Mouse (Mus musculus) G1E (cell line): ENCODE results near the gene Cdiptos. TPM values are rescaled to one million over a fixed set of nuclear protein-coding genes. Genes with fewer than 3 reads are reported as not detected.

Source experiments
- ATAC-seq: 2 replicates; pipeline ENCODE4 v1.8.0; 2016; ENCODE audit warnings: mild to moderate bottlenecking; ENCODE audit not compliant: insufficient number of reproducible peaks, poor library complexity, low FRiP score, severe bottlenecking; ENCODE audit errors: extremely low read depth
- DNase-seq: peaks from one replicate; pipeline ENCODE4 v3.0.0; 2012; ENCODE audit warnings: low spot score
- H3K27me3 ChIP-seq: 2 replicates; pipeline ENCODE4 v1.6.1; 2012; ENCODE audit warnings: mild to moderate bottlenecking, low read length, inconsistent platforms; ENCODE audit not compliant: insufficient read depth
- H3K36me3 ChIP-seq: replicated peaks from 2 replicates; pipeline ENCODE3; 2012; ENCODE audit warnings: mild to moderate bottlenecking, inconsistent platforms
- H3K4me1 ChIP-seq: 2 replicates; pipeline ENCODE4 v1.6.1; 2012; ENCODE audit warnings: low read depth, low read length, inconsistent platforms, mixed read lengths; ENCODE audit not compliant: insufficient read depth
- H3K4me3 ChIP-seq: 2 replicates; pipeline ENCODE4 v1.5.1; 2012; ENCODE audit warnings: low read depth, mild to moderate bottlenecking, inconsistent platforms, low read length, moderate library complexity, mixed read lengths
- H3K9me3 ChIP-seq: replicated peaks from 2 replicates; pipeline ENCODE4 v1.6.1; 2012; ENCODE audit warnings: inconsistent platforms
- CTCF ChIP-seq: IDR thresholded peaks from 2 replicates; pipeline ENCODE4 v1.5.1; 2012; ENCODE audit warnings: low read depth, low read length, inconsistent platforms, mixed read lengths
- GATA1 ChIP-seq: IDR thresholded peaks from 2 replicates; pipeline ENCODE4 v1.6.1; 2012; ENCODE audit warnings: borderline replicate concordance, low read length, inconsistent platforms, mixed read lengths
- GATA2 ChIP-seq: IDR thresholded peaks from 2 replicates; pipeline ENCODE4 v1.6.1; 2012; ENCODE audit warnings: low read depth, low read length, inconsistent platforms, borderline replicate concordance
- POLR2AphosphoS5 ChIP-seq: IDR thresholded peaks from 2 replicates; pipeline ENCODE4 v1.6.1; 2012; ENCODE audit warnings: low read depth, low read length, inconsistent platforms; ENCODE audit not compliant: insufficient replicate concordance
- TAL1 ChIP-seq: conservative IDR thresholded peaks from 2 replicates; pipeline ENCODE4 v1.6.1; 2012; ENCODE audit warnings: low read depth, low read length, inconsistent platforms, mixed read lengths
- polyA plus RNA-seq: library from polyadenylated mRNA; stranded (reverse); fragments of >175 nt; gene quantifications from 2 replicates; pipeline ENCODE4 v1.2.3, GENCODE M21; 2012
- total RNA-seq, 2 experiments: library from RNA; stranded (forward) in 1 of 2; stranded (reverse) in 1 of 2; fragments of 200-1000 nt in 1 of 2; fragments of >200 nt in 1 of 2; fragmentation: Nextera tagmentation in 1 of 2; gene quantifications; 2 replicates each; pipeline ENCODE4 v1.2.3; 2014 to 2017

Gene Cdiptos
- total and polyA plus RNA-seq, 3 experiments, result 0.18 to 2.0 (median 0.55) TPM

GRCm38 (mm10) chr7:126922624-126923060 is 53.3 kb downstream of the Cdiptos start, which contains the start of gene Tmem219:
Tmem219 (minus strand) TSS chr7:126922917.
- TF ChIP-seq TAL1 (no peak), CTCF (no peak), GATA1 (no peak), POLR2AphosphoS5 (no peak), GATA2 (no peak)
- no peaks in the 10 kb centered on the region for H3K36me3 ChIP-seq
- H3K4me1 ChIP-seq, result peaks cover 35% of the 10 kb centered on the region
- ATAC-seq, result no peak
- H3K4me3 ChIP-seq, result no peak within 1 kb of the TSS
- no peaks in the 10 kb centered on the region for H3K9me3 ChIP-seq
- no peaks in the 10 kb centered on the region for H3K27me3 ChIP-seq
- no peak for DNase-seq

Other genes with a start within 250 kb of the Cdiptos start
Only the 20 nearest of the 30 such genes appear.
- gene 4930451I11Rik, start 144.5 kb downstream of the Cdiptos start, total RNA-seq (2014; fragmentation: Nextera tagmentation), result not detected in 2 replicates
- not detected in 2 replicates for gene 4930451I11Rik, start 144.5 kb downstream of the Cdiptos start, total RNA-seq (2017)
- not detected in 2 replicates for gene 4930451I11Rik, start 144.5 kb downstream of the Cdiptos start, polyA plus RNA-seq
- not detected in 2 replicates for gene Doc2a, start 128.7 kb downstream of the Cdiptos start, total RNA-seq (2014; fragmentation: Nextera tagmentation)
- 0.11 and 0.23 TPM in 2 replicates for gene Doc2a, start 128.7 kb downstream of the Cdiptos start, total RNA-seq (2017)
- gene Doc2a, start 128.7 kb downstream of the Cdiptos start, polyA plus RNA-seq, result not detected in 2 replicates
- gene Hirip3, start 114.1 kb downstream of the Cdiptos start, total RNA-seq (2014; fragmentation: Nextera tagmentation), result 46.8 and 53.2 TPM in 2 replicates
- gene Hirip3, start 114.1 kb downstream of the Cdiptos start, total RNA-seq (2017), result 90.4 and 115 TPM in 2 replicates
- gene Hirip3, start 114.1 kb downstream of the Cdiptos start, polyA plus RNA-seq, result 158 and 159 TPM in 2 replicates
- 106 and 136 TPM in 2 replicates for gene Ino80e, start 113.7 kb downstream of the Cdiptos start, total RNA-seq (2014; fragmentation: Nextera tagmentation)
- 50.7 and 60.3 TPM in 2 replicates for gene Ino80e, start 113.7 kb downstream of the Cdiptos start, total RNA-seq (2017)
- gene Ino80e, start 113.7 kb downstream of the Cdiptos start, polyA plus RNA-seq, result 893 and 1,187 TPM in 2 replicates
- 42.9 and 53.6 TPM in 2 replicates for gene Taok2, start 91.4 kb downstream of the Cdiptos start, total RNA-seq (2014; fragmentation: Nextera tagmentation)
- 36.2 and 38.3 TPM in 2 replicates for gene Taok2, start 91.4 kb downstream of the Cdiptos start, total RNA-seq (2017)
- 181 and 222 TPM in 2 replicates for gene Taok2, start 91.4 kb downstream of the Cdiptos start, polyA plus RNA-seq
- gene Tmem219, start 53.2 kb downstream of the Cdiptos start, total RNA-seq (2014; fragmentation: Nextera tagmentation), result 33.6 and 38.7 TPM in 2 replicates
- gene Tmem219, start 53.2 kb downstream of the Cdiptos start, total RNA-seq (2017), result 32.9 and 42.2 TPM in 2 replicates
- 66.6 and 86.4 TPM in 2 replicates for gene Tmem219, start 53.2 kb downstream of the Cdiptos start, polyA plus RNA-seq
- 22.4 and 25.3 TPM in 2 replicates for gene Kctd13, start 47.2 kb downstream of the Cdiptos start, total RNA-seq (2014; fragmentation: Nextera tagmentation)
- gene Kctd13, start 47.2 kb downstream of the Cdiptos start, total RNA-seq (2017), result 6.2 and 8.6 TPM in 2 replicates
- gene Kctd13, start 47.2 kb downstream of the Cdiptos start, polyA plus RNA-seq, result 23.4 and 30.7 TPM in 2 replicates
- gene Asphd1, start 26.5 kb downstream of the Cdiptos start, total RNA-seq (2014; fragmentation: Nextera tagmentation), result not detected in 2 replicates
- not detected in 2 replicates for gene Asphd1, start 26.5 kb downstream of the Cdiptos start, total RNA-seq (2017)
- not detected in 2 replicates for gene Asphd1, start 26.5 kb downstream of the Cdiptos start, polyA plus RNA-seq
- 4.2 and 8.0 TPM in 2 replicates for gene Sez6l2, start 25.5 kb downstream of the Cdiptos start, total RNA-seq (2014; fragmentation: Nextera tagmentation)
- 0.22 and 0.46 TPM in 2 replicates for gene Sez6l2, start 25.5 kb downstream of the Cdiptos start, total RNA-seq (2017)
- 0.32 and 0.34 TPM in 2 replicates for gene Sez6l2, start 25.5 kb downstream of the Cdiptos start, polyA plus RNA-seq
- gene Cdipt, start 184 bp downstream of the Cdiptos start, total RNA-seq (2014; fragmentation: Nextera tagmentation), result 37.5 and 44.6 TPM in 2 replicates
- gene Cdipt, start 184 bp downstream of the Cdiptos start, total RNA-seq (2017), result 62.0 and 63.8 TPM in 2 replicates
- 91.2 and 108 TPM in 2 replicates for gene Cdipt, start 184 bp downstream of the Cdiptos start, polyA plus RNA-seq
- 5.9 and 10.6 TPM in 2 replicates for gene Mvp, start 38.5 kb upstream of the Cdiptos start, total RNA-seq (2014; fragmentation: Nextera tagmentation)
- 22.8 and 28.0 TPM in 2 replicates for gene Mvp, start 38.5 kb upstream of the Cdiptos start, total RNA-seq (2017)
- gene Mvp, start 38.5 kb upstream of the Cdiptos start, polyA plus RNA-seq, result 13.7 and 13.9 TPM in 2 replicates
- not detected in 2 replicates for gene Pagr1b, start 40.4 kb upstream of the Cdiptos start, total RNA-seq (2014; fragmentation: Nextera tagmentation)
- gene Pagr1b, start 40.4 kb upstream of the Cdiptos start, total RNA-seq (2017), result 1.0 TPM in 1 of 2 replicates, not detected in the other
- gene Pagr1b, start 40.4 kb upstream of the Cdiptos start, polyA plus RNA-seq, result 4.6 and 6.2 TPM in 2 replicates
- 36.2 and 40.1 TPM in 2 replicates for gene Pagr1a, start 41.3 kb upstream of the Cdiptos start, total RNA-seq (2014; fragmentation: Nextera tagmentation)
- gene Pagr1a, start 41.3 kb upstream of the Cdiptos start, total RNA-seq (2017), result 46.5 and 51.2 TPM in 2 replicates
- gene Pagr1a, start 41.3 kb upstream of the Cdiptos start, polyA plus RNA-seq, result 30.4 and 56.1 TPM in 2 replicates
- gene Gm42742, start 45.0 kb upstream of the Cdiptos start, total RNA-seq (2014; fragmentation: Nextera tagmentation), result 21.4 and 35.9 TPM in 2 replicates
- 0.93 and 9.2 TPM in 2 replicates for gene Gm42742, start 45.0 kb upstream of the Cdiptos start, total RNA-seq (2017)
- 128 and 159 TPM in 2 replicates for gene Gm42742, start 45.0 kb upstream of the Cdiptos start, polyA plus RNA-seq
- 6.4 and 13.6 TPM in 2 replicates for gene Prrt2, start 45.1 kb upstream of the Cdiptos start, total RNA-seq (2014; fragmentation: Nextera tagmentation)
- 0.35 TPM in 1 of 2 replicates, not detected in the other for gene Prrt2, start 45.1 kb upstream of the Cdiptos start, total RNA-seq (2017)
- 1.5 and 2.0 TPM in 2 replicates for gene Prrt2, start 45.1 kb upstream of the Cdiptos start, polyA plus RNA-seq
- gene Maz, start 50.9 kb upstream of the Cdiptos start, total RNA-seq (2014; fragmentation: Nextera tagmentation), result 122 and 130 TPM in 2 replicates
- 81.3 and 113 TPM in 2 replicates for gene Maz, start 50.9 kb upstream of the Cdiptos start, total RNA-seq (2017)
- 641 and 824 TPM in 2 replicates for gene Maz, start 50.9 kb upstream of the Cdiptos start, polyA plus RNA-seq
- 71.3 and 74.6 TPM in 2 replicates for gene Kif22, start 66.4 kb upstream of the Cdiptos start, total RNA-seq (2014; fragmentation: Nextera tagmentation)
- 88.0 and 101 TPM in 2 replicates for gene Kif22, start 66.4 kb upstream of the Cdiptos start, total RNA-seq (2017)
- 41.8 and 44.2 TPM in 2 replicates for gene Kif22, start 66.4 kb upstream of the Cdiptos start, polyA plus RNA-seq
- 2.9 TPM in 1 of 2 replicates, not detected in the other for gene Zg16, start 111.2 kb upstream of the Cdiptos start, total RNA-seq (2014; fragmentation: Nextera tagmentation)
- 0.17 TPM in 1 of 2 replicates, not detected in the other for gene Zg16, start 111.2 kb upstream of the Cdiptos start, total RNA-seq (2017)
- gene Zg16, start 111.2 kb upstream of the Cdiptos start, polyA plus RNA-seq, result not detected in 2 replicates
- 39.5 and 42.1 TPM in 2 replicates for gene AI467606, start 115.3 kb upstream of the Cdiptos start, total RNA-seq (2014; fragmentation: Nextera tagmentation)
- 42.2 and 50.8 TPM in 2 replicates for gene AI467606, start 115.3 kb upstream of the Cdiptos start, total RNA-seq (2017)
- 134 and 143 TPM in 2 replicates for gene AI467606, start 115.3 kb upstream of the Cdiptos start, polyA plus RNA-seq
- gene Qprt, start 146.1 kb upstream of the Cdiptos start, total RNA-seq (2014; fragmentation: Nextera tagmentation), result 4.5 and 8.0 TPM in 2 replicates
- gene Qprt, start 146.1 kb upstream of the Cdiptos start, total RNA-seq (2017), result 2.0 and 3.7 TPM in 2 replicates
- 1.2 and 1.9 TPM in 2 replicates for gene Qprt, start 146.1 kb upstream of the Cdiptos start, polyA plus RNA-seq